Mouse (Mus musculus) erythroid progenitor cell, adult 5-6 weeks (primary cell): Measurements from ENCODE around the gene Gm3409. TPM values are rescaled to one million over a fixed set of nuclear protein-coding genes. Genes with fewer than 3 reads are reported as not detected.

Source experiments
- total RNA-seq, 2 experiments: library from RNA; stranded (forward) in 1 of 2; stranded (reverse) in 1 of 2; fragments of 150-400 nt in 1 of 2; fragments of 186-747, 209-891 nt in 1 of 2; gene quantifications; 2 replicates each; pipeline versions ENCODE4 v1.2.3 to v1.2.4; 2015 to 2017; ENCODE audit warnings: low replicate concordance in 2 of 2

Gene Gm3409
- total RNA-seq, 2 experiments from 2014 or later = not detected

Other genes with a start within 250 kb of the Gm3409 start
- not detected in 2 replicates for gene Wasf3, start 152.7 kb upstream of the Gm3409 start, total RNA-seq (2015; ENCODE audit: low replicate concordance)
- gene Wasf3, start 152.7 kb upstream of the Gm3409 start, total RNA-seq (2017; ENCODE audit: low replicate concordance) = not detected in 2 replicates
- gene Gm6408, start 55.7 kb upstream of the Gm3409 start, total RNA-seq (2015; ENCODE audit: low replicate concordance) = not detected in 2 replicates
- gene Gm6408, start 55.7 kb upstream of the Gm3409 start, total RNA-seq (2017; ENCODE audit: low replicate concordance) = not detected in 2 replicates
- gene Gm6370, start 46.3 kb upstream of the Gm3409 start, total RNA-seq (2015; ENCODE audit: low replicate concordance) = not detected in 2 replicates
- gene Gm6370, start 46.3 kb upstream of the Gm3409 start, total RNA-seq (2017; ENCODE audit: low replicate concordance) = not detected in 2 replicates
- not detected in 2 replicates for gene 4930449I24Rik, start 35.2 kb upstream of the Gm3409 start, total RNA-seq (2015; ENCODE audit: low replicate concordance)
- gene 4930449I24Rik, start 35.2 kb upstream of the Gm3409 start, total RNA-seq (2017; ENCODE audit: low replicate concordance) = not detected in 2 replicates
- gene Gm3402, start 23.5 kb upstream of the Gm3409 start, total RNA-seq (2015; ENCODE audit: low replicate concordance) = not detected in 2 replicates
- not detected in 2 replicates for gene Gm3402, start 23.5 kb upstream of the Gm3409 start, total RNA-seq (2017; ENCODE audit: low replicate concordance)
- not detected in 2 replicates for gene Gm3404, start 11.8 kb upstream of the Gm3409 start, total RNA-seq (2015; ENCODE audit: low replicate concordance)
- gene Gm3404, start 11.8 kb upstream of the Gm3409 start, total RNA-seq (2017; ENCODE audit: low replicate concordance) = not detected in 2 replicates
- gene Gm3415, start 18.5 kb downstream of the Gm3409 start, total RNA-seq (2015; ENCODE audit: low replicate concordance) = not detected in 2 replicates
- not detected in 2 replicates for gene Gm3415, start 18.5 kb downstream of the Gm3409 start, total RNA-seq (2017; ENCODE audit: low replicate concordance)
- gene Gpr12, start 47.6 kb downstream of the Gm3409 start, total RNA-seq (2015; ENCODE audit: low replicate concordance) = not detected in 2 replicates
- gene Gpr12, start 47.6 kb downstream of the Gm3409 start, total RNA-seq (2017; ENCODE audit: low replicate concordance) = 0.23 and 0.51 TPM in 2 replicates